Mouse (Mus musculus) bone marrow macrophage, adult 2 months (primary cell): ENCODE measurements around the gene Msi2.

Experiments
- CTCF ChIP-seq: IDR thresholded peaks from 2 replicates; pipeline ENCODE4 v1.5.1; 2012; ENCODE audit warnings: low read depth, mild to moderate bottlenecking, low read length, moderate library complexity
- POLR2A ChIP-seq: IDR thresholded peaks from 2 replicates; pipeline ENCODE4 v1.6.1; 2012; ENCODE audit warnings: mild to moderate bottlenecking, low read depth, low read length, borderline replicate concordance

DNA sequence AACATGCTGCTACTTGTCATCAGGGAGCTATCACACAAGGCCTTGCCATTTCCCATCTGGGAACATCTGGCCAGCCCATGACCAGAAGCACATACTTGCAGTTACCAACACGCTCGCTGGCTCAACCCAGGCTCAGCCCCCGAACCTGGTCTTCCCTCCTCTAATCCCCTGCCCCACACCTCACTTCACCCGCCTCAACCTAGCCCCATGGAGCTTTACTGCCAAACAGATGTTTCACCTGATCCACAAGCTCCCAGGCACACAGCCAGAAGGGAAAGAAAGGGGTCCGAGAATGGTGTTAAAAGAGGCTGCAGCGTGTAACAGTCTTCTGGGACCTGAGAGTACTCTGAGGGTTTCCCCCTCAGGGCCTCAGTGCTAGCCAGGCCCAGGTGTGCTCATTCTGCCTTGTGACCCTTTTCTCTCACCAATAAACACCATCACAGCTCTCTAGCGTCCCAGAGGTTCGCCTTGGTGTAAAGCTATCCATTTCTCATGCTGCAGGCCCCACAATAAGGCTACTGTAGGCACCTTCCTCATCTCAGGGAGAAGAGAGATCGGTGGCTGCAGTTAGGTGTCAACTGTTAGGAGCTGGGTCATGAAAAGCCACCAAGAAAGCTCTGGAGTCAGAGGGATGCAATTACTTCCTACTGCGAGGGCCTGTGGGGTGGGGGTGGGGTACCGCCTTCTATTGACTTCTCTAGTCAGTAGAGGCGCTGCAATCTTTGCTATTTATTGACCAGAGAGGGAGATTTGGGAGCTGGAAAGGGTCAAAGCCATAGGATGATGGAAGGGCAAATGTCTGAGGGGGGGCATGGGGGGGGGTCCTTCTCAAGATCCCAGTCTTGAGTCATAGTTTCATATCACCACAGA, 276.2 kb downstream of the Msi2 start:
- no peak for TF ChIP-seq CTCF
- TF ChIP-seq POLR2A: no peak
